23 mouse cellular contexts compared by ENCODE assay signal in the genomic region with DNA sequence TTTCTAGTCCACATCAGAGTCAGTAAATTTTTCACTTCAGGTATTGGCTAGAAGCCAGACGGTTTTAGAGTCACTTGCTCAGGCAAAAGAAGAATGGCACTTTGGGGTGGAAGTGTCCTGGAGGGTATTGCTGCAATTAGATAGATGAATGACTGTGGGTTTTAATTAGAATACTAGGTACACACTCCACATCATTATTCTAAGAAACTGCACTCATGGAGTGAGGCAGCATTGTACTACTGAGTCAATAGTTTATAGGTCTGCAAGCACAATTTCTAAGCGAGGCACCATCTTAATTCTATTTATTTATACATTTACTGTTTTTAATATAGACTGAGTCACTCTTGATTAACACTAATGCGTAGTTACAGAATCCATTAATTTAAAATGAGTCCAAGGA. TPM values are rescaled to one million over a fixed set of nuclear protein-coding genes. Genes with fewer than 3 reads are reported as not detected.
DNase-seq lines count a peak whose midpoint lies in the region; ATAC-seq and TF ChIP-seq lines count a peak whose summit lies in the region.
"Had no signal": no experiment of that assay in that cellular context is flagged by ENCODE, and none has a peak within 500 bp of the region (broad histone marks: within the 10 kb centered on the region; RNA-seq: fewer than 3 reads in every experiment).

No protein-coding gene starts in this region.

- ATAC-seq in forebrain, embryonic 12.5 days (ENCODE audit: low FRiP score) = 0 out of 2 replicates have a peak, but pooled peaks have one; percentile 33
- no peak for ATAC-seq in midbrain, postnatal 0 days (ENCODE audit: low FRiP score)
- ATAC-seq: activated CD4-positive, CD25-positive, alpha-beta regulatory T cell, adult 4 months; intestine, postnatal 0 days had no signal

- no peak for TF ChIP-seq CTCF in midbrain, postnatal 0 days (IDR thresholded peaks at IDR 0.05)
- no peak for TF ChIP-seq CTCF in brain, embryonic 14.5 days (IDR thresholded peaks at IDR 0.05; ENCODE audit: borderline replicate concordance, extremely low read depth, insufficient read depth, insufficient read length)

- no peak overlapping the region for H3K9ac ChIP-seq in forebrain, embryonic 12.5 days
- H3K9ac ChIP-seq in midbrain, postnatal 0 days (replicated peaks; ENCODE audit: low read length, poor library complexity, severe bottlenecking) = no peak overlapping the region
- H3K9ac ChIP-seq: heart, embryonic 12.5 days; heart, embryonic 15.5 days; hindbrain, embryonic 13.5 days had no signal

- 61% methylated on average over 3 of the region's 3 CpGs for WGBS in forebrain, embryonic 12.5 days
- WGBS in forebrain, embryonic 10.5 days = 77% methylated on average over 3 of the region's 3 CpGs
- WGBS in midbrain, postnatal 0 days = 75% methylated on average over 3 of the region's 3 CpGs
- WGBS in midbrain, embryonic 10.5 days = 84% methylated on average over 3 of the region's 3 CpGs
- WGBS in limb, embryonic 10.5 days = 82% methylated on average over 3 of the region's 3 CpGs

- H3K4me3 ChIP-seq in forebrain, embryonic 12.5 days (replicated peaks) = no peak overlapping the region
- H3K4me3 ChIP-seq in forebrain, embryonic 10.5 days = no peak overlapping the region
- H3K4me3 ChIP-seq in midbrain, postnatal 0 days (ENCODE audit: low read depth, low read length) = no peak overlapping the region
- no peak overlapping the region for H3K4me3 ChIP-seq in midbrain, embryonic 10.5 days
- H3K4me3 ChIP-seq in limb, embryonic 10.5 days = no peak overlapping the region
- H3K4me3 ChIP-seq: heart, embryonic 12.5 days; heart, embryonic 15.5 days; hindbrain, embryonic 13.5 days had no signal

- intact Hi-C loops in heart, postnatal 25 days (cut with DNase I) = no loop called here

- H3K27ac ChIP-seq in forebrain, embryonic 12.5 days = no peak overlapping the region
- no peak overlapping the region for H3K27ac ChIP-seq in forebrain, embryonic 10.5 days
- no peak overlapping the region for H3K27ac ChIP-seq in midbrain, postnatal 0 days (ENCODE audit: low read depth, low read length)
- no peak overlapping the region for H3K27ac ChIP-seq in midbrain, embryonic 10.5 days (replicated peaks)
- no peak overlapping the region for H3K27ac ChIP-seq in limb, embryonic 10.5 days
- H3K27ac ChIP-seq: heart, embryonic 15.5 days; hindbrain, embryonic 13.5 days had no signal

- no peaks in the 10 kb centered on the region for H3K36me3 ChIP-seq in forebrain, embryonic 12.5 days (replicated peaks)
- H3K36me3 ChIP-seq in forebrain, embryonic 10.5 days (replicated peaks) = no peaks in the 10 kb centered on the region
- no peaks in the 10 kb centered on the region for H3K36me3 ChIP-seq in midbrain, postnatal 0 days (ENCODE audit: insufficient read depth, low read length)
- H3K36me3 ChIP-seq in midbrain, embryonic 10.5 days = no peaks in the 10 kb centered on the region
- H3K36me3 ChIP-seq in limb, embryonic 10.5 days = no peaks in the 10 kb centered on the region
- H3K36me3 ChIP-seq: heart, embryonic 12.5 days; heart, embryonic 15.5 days; hindbrain, embryonic 13.5 days had no signal

- no peak for TF ChIP-seq POLR2A in brain, embryonic 14.5 days (IDR thresholded peaks at IDR 0.05; ENCODE audit: borderline replicate concordance, extremely low read depth, insufficient read depth, insufficient read length, poor library complexity, severe bottlenecking)

- H3K4me2 ChIP-seq in forebrain, embryonic 12.5 days = no peak overlapping the region
- H3K4me2 ChIP-seq in midbrain, postnatal 0 days (ENCODE audit: low read depth, low read length, poor library complexity, severe bottlenecking) = no peak overlapping the region
- H3K4me2 ChIP-seq: heart, embryonic 12.5 days; heart, embryonic 15.5 days; hindbrain, embryonic 13.5 days had no signal

- H3K9me3 ChIP-seq in forebrain, embryonic 12.5 days = no peaks in the 10 kb centered on the region
- H3K9me3 ChIP-seq in forebrain, embryonic 10.5 days = no peaks in the 10 kb centered on the region
- no peaks in the 10 kb centered on the region for H3K9me3 ChIP-seq in midbrain, postnatal 0 days (ENCODE audit: low read length)
- no peaks in the 10 kb centered on the region for H3K9me3 ChIP-seq in midbrain, embryonic 10.5 days (replicated peaks)
- no peaks in the 10 kb centered on the region for H3K9me3 ChIP-seq in limb, embryonic 10.5 days (replicated peaks)
- H3K9me3 ChIP-seq: heart, embryonic 12.5 days; heart, embryonic 15.5 days; hindbrain, embryonic 13.5 days had no signal

- no peaks in the 10 kb centered on the region for H3K27me3 ChIP-seq in forebrain, embryonic 12.5 days
- no peaks in the 10 kb centered on the region for H3K27me3 ChIP-seq in forebrain, embryonic 10.5 days (ENCODE audit: poor library complexity, severe bottlenecking)
- no peaks in the 10 kb centered on the region for H3K27me3 ChIP-seq in midbrain, postnatal 0 days (ENCODE audit: insufficient read depth, low read length)
- no peaks in the 10 kb centered on the region for H3K27me3 ChIP-seq in midbrain, embryonic 10.5 days (ENCODE audit: low read depth, poor library complexity, severe bottlenecking)
- H3K27me3 ChIP-seq in limb, embryonic 10.5 days (ENCODE audit: low read depth, poor library complexity, severe bottlenecking) = no peaks in the 10 kb centered on the region
- H3K27me3 ChIP-seq: heart, embryonic 12.5 days; heart, embryonic 15.5 days; hindbrain, embryonic 13.5 days had no signal

- no peaks in the 10 kb centered on the region for H3K4me1 ChIP-seq in forebrain, embryonic 12.5 days
- H3K4me1 ChIP-seq in forebrain, embryonic 10.5 days = no peaks in the 10 kb centered on the region
- no peaks in the 10 kb centered on the region for H3K4me1 ChIP-seq in midbrain, postnatal 0 days (ENCODE audit: insufficient read depth, low read length)
- no peaks in the 10 kb centered on the region for H3K4me1 ChIP-seq in midbrain, embryonic 10.5 days
- 0 out of 2 replicates have a peak, but pooled peaks cover 2% of the 10 kb centered on the region for H3K4me1 ChIP-seq in limb, embryonic 10.5 days
- H3K4me1 ChIP-seq: heart, embryonic 12.5 days; heart, embryonic 15.5 days had no signal

- no peak for DNase-seq in forebrain, embryonic 10.5 days (ENCODE audit: extremely low spot score, low spot score)
- peak; percentile 19 for DNase-seq in heart, adult 11 months
- no peak for DNase-seq in heart, postnatal 25 days (ENCODE audit: low spot score)
- peak; percentile 21 for DNase-seq in midbrain, postnatal 0 days (ENCODE audit: low spot score)
- no peak for DNase-seq in midbrain, embryonic 10.5 days (ENCODE audit: low spot score)
- DNase-seq in brain, embryonic 14.5 days (ENCODE audit: low read depth) = peak; percentile 34
- no peak for DNase-seq in limb, embryonic 10.5 days (ENCODE audit: low spot score)
- DNase-seq: adrenal gland, adult 8-10 months; adrenal gland, postnatal 25 days; cerebellum, adult 18-20 months; cerebellum, adult 9-10 months; cerebellum, postnatal 14 days; gastrocnemius, postnatal 10 days; gastrocnemius, postnatal 36 days; heart, adult 18-20 months; heart, postnatal 10 days; heart, postnatal 4 days had no signal

RNA-seq across cellular contexts. Expression of gene Gm10184, which starts 10.4 kb away (rescaled TPM):
- 104 TPM in 2 replicates for polyA plus RNA-seq in forebrain, embryonic 12.5 days (2016; fragmentation: Nextera tagmentation; extraction: Ambion mirVana)
- polyA plus RNA-seq in forebrain, embryonic 10.5 days (2016; fragmentation: Nextera tagmentation; extraction: Ambion mirVana) = 116 and 125 TPM in 2 replicates
- 10 to 100 TPM; 41.5 to 59.4 TPM for total RNA-seq in heart, postnatal 25 days (2021)
- total RNA-seq in midbrain, postnatal 0 days (2014; rRNA removed) = 6.8 and 9.2 TPM in 2 replicates
- polyA plus RNA-seq in midbrain, postnatal 0 days (2015; fragmentation: Nextera tagmentation; extraction: Ambion mirVana) = 14.2 and 14.4 TPM in 2 replicates
- polyA plus RNA-seq in midbrain, embryonic 10.5 days (2016; fragmentation: Nextera tagmentation; extraction: Ambion mirVana) = 98.9 and 107 TPM in 2 replicates
- polyA plus RNA-seq in brain, embryonic 14.5 days (2012; rRNA removed) = 7.5 and 10.2 TPM in 2 replicates
- polyA plus RNA-seq in limb, embryonic 10.5 days (2016; fragmentation: Nextera tagmentation; extraction: Ambion mirVana) = 85.0 and 85.1 TPM in 2 replicates

Comparison
In these comparisons a context has a peak if more than half of its experiments do, and no peak if none do; other contexts are left out.
1. DNase-seq: peak in heart, adult 11 months (single experiment), midbrain, postnatal 0 days (single experiment) and brain, embryonic 14.5 days (single experiment); none in forebrain, embryonic 10.5 days (single experiment), heart, postnatal 25 days (single experiment), midbrain, embryonic 10.5 days (single experiment) and limb, embryonic 10.5 days (single experiment).